Mouse (Mus musculus) CH12.LX (cell line): ENCODE results near the gene Ppara.

Source experiments
- CTCF ChIP-seq, 2 experiments: IDR thresholded peaks in 1 of 2; conservative IDR thresholded peaks in 1 of 2; 2 replicates each; pipeline ENCODE4 v1.5.1; 2011 to 2012; ENCODE audit warnings: low read depth in 2 of 2, low read length in 2 of 2, improper control_type of control experiment in 1 of 2, inconsistent platforms in 1 of 2, mild to moderate bottlenecking in 1 of 2, moderate library complexity in 1 of 2
- EP300 ChIP-seq: IDR thresholded peaks from 2 replicates; pipeline ENCODE4 v1.6.1; 2011; ENCODE audit warnings: low read length, improper control_type of control experiment
- HCFC1 ChIP-seq: IDR thresholded peaks from 2 replicates; pipeline ENCODE4 v1.6.1; 2012; ENCODE audit warnings: low read depth, mild to moderate bottlenecking, inconsistent platforms, low read length, improper control_type of control experiment
- UBTF ChIP-seq: IDR thresholded peaks from 2 replicates; pipeline ENCODE4 v1.6.1; 2012; ENCODE audit warnings: low read depth, mild to moderate bottlenecking, inconsistent platforms, low read length, improper control_type of control experiment, moderate library complexity

DNA sequence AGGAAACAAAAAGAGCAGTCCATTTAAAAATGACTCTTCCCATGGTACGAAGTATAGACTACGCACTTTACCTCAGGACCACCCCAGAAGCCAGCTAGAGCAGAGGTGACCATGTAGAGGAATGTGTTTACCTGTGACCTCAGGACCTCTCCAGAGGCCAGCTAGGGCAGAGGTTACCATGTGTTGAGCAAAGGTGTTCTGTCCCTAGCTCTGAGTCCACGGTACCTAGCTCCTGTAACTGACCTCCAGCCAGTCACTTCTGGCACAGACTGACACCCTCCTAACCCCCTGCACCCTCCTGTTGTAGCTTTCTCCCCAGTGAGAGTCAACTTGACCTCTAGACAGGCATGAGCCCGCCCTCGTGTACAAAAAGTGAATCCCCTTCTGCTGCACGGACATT, 52.7 kb downstream of the Ppara start:
- no peak for TF ChIP-seq UBTF
- TF ChIP-seq CTCF (conservative IDR thresholded peaks at IDR 0.05 in 1 of 2, IDR thresholded peaks at IDR 0.05 in 1 of 2; ENCODE audit: low read depth in 2 of 2, low read length in 2 of 2) = no peak
- TF ChIP-seq EP300 = no peak
- TF ChIP-seq HCFC1 = no peak
